Mouse (Mus musculus) 416B (cell line): ENCODE results near the gene Adamts18.

Source experiments
- DNase-seq: peaks from one replicate; pipeline ENCODE4 v3.0.0; 2011; ENCODE audit warnings: low read depth

Gene Adamts18

GRCm38 (mm10) chr8:113848653-113849135 lies at the start of gene Adamts18:
Adamts18 (minus strand) TSS chr8:113848738.
- no peak for DNase-seq

- no peak for DNase-seq
Measured at GRCm38 (mm10) chr8:113896446-113896845, 47.9 kb upstream of the Adamts18 start.

- DNase-seq, result no peak
Measured at GRCm38 (mm10) chr8:113891376-113891775, 42.8 kb upstream of the Adamts18 start.

- DNase-seq, result no peak
Measured at GRCm38 (mm10) chr8:113886509-113886908, 38.0 kb upstream of the Adamts18 start.

GRCm38 (mm10) chr8:113885101-113885500 lies 36.6 kb upstream of the Adamts18 start:
- no peak for DNase-seq

- DNase-seq, result no peak
Measured at GRCm38 (mm10) chr8:113883994-113884393, 35.5 kb upstream of the Adamts18 start.

GRCm38 (mm10) chr8:113882558-113882957 lies 34.0 kb upstream of the Adamts18 start:
- no peak for DNase-seq

- no peak for DNase-seq
Measured at GRCm38 (mm10) chr8:113878411-113879006, 30.0 kb upstream of the Adamts18 start.

GRCm38 (mm10) chr8:113873446-113874120 lies 25.0 kb upstream of the Adamts18 start:
- no peak for DNase-seq

GRCm38 (mm10) chr8:113872436-113872835 lies 23.9 kb upstream of the Adamts18 start:
- no peak for DNase-seq

- no peak for DNase-seq
Measured at GRCm38 (mm10) chr8:113866530-113866929, 18.0 kb upstream of the Adamts18 start.

GRCm38 (mm10) chr8:113865326-113866093 lies 17.0 kb upstream of the Adamts18 start:
- DNase-seq, result no peak

- no peak for DNase-seq
Measured at GRCm38 (mm10) chr8:113859890-113860683, 11.5 kb upstream of the Adamts18 start.

- DNase-seq, result no peak
Measured at GRCm38 (mm10) chr8:113858801-113859200, 10.3 kb upstream of the Adamts18 start.

- DNase-seq, result no peak
Measured at GRCm38 (mm10) chr8:113854622-113855293, 6.2 kb upstream of the Adamts18 start.

GRCm38 (mm10) chr8:113853714-113854113 lies 5.2 kb upstream of the Adamts18 start:
- DNase-seq, result no peak

- peak; percentile 40 for DNase-seq
Measured at GRCm38 (mm10) chr8:113851655-113852054, 3.1 kb upstream of the Adamts18 start.

- no peak for DNase-seq
Measured at GRCm38 (mm10) chr8:113848081-113848652, 371 bp downstream of the Adamts18 start.

- peak; percentile 3 for DNase-seq
Measured at GRCm38 (mm10) chr8:113847606-113848080, 895 bp downstream of the Adamts18 start.

GRCm38 (mm10) chr8:113846669-113847068 lies 1.9 kb downstream of the Adamts18 start:
- DNase-seq, result no peak

GRCm38 (mm10) chr8:113844801-113845301 lies 3.7 kb downstream of the Adamts18 start:
- DNase-seq, result no peak
